Mouse (Mus musculus) kidney, postnatal 10 days (tissue): ENCODE data around the gene 4930507D05Rik.
A peak's percentile ranks its signal among the peaks of the same experiment; 100 is the strongest.
"Not testable (repeated sequence)": the region's sequence is repeated elsewhere in the genome, so short reads cannot be mapped to it uniquely, and the experiment has no call there.

Experiments
- DNase-seq: peaks from one replicate; pipeline ENCODE4 v3.0.0; 2021; ENCODE audit warnings: mixed read lengths

4930507D05Rik gene

DNA sequence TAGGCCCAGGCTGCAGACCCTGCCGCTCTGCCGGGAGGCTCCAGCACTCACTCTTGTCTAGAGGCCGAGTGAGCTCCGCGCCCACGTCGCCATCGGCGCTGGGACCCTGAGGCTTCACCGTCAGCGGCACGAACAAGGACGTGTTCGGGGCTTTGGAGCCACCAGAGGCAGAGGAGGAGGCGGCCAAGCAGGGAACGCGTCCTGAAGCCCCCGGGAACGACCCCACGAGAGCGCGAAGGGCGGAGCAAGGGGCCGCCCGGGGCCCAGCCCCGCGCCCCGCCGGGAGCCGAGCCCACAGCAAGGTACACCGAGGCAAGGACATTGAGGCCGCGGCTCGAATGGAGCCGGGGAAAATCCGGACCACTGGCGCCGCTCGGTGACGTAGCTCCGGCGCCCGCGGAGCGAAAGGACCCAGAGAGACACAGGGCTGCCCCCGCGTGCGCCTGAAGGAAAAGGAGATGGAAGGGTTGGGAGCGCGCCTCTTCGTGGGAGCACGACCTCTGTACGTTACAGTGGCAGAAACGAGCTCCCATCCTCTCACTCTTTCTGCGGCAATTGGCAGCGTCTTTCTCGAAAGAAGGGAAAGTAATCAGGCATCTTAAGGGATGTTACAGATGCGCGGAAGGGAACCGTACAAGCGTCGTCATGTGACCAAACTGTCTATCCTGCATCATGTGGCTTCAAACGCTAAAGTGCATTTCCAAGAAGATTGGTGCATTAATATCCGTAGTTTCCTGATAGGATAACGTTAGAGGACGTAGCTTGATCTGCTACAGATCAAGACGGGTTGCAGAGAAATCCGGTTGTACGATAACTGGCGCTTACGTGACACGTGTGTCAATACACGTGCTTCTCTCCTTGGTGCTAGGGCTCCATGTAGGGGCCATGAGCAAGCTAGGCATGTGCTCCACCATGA is at the start of gene 4930507D05Rik, which contains the start of gene Supv3l1:
Gene 4930507D05Rik, plus strand, starts transcription at position 126 of the 916 bp plus-strand sequence.
Gene Supv3l1, minus strand, starts transcription at position 375 of the 916 bp plus-strand sequence.
- peak; percentile 96 for DNase-seq

DNA sequence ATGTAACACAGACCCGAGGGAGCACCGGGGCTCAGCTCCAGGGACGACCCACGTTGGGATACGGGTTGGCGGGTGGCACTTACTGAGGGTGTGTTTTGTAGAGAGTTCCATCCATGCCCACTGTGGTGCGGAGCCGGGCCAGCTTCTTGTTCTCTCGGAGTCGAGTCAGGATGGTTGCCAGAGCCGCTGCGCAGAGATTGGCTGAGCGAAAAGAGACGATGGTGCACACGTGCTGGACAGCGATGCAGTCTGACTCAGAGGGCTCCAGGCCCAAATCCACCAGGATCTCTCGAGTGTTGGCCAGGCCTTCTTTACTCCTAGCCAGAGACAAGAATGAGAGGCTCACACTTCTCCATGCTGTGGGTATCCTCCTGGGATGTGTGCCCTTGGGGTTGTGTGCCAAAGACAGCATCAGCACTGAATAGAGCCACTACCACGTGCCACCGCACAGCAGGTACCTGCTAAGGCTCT is 47.6 kb upstream of the 4930507D05Rik start:
- DNase-seq, result no peak

DNA sequence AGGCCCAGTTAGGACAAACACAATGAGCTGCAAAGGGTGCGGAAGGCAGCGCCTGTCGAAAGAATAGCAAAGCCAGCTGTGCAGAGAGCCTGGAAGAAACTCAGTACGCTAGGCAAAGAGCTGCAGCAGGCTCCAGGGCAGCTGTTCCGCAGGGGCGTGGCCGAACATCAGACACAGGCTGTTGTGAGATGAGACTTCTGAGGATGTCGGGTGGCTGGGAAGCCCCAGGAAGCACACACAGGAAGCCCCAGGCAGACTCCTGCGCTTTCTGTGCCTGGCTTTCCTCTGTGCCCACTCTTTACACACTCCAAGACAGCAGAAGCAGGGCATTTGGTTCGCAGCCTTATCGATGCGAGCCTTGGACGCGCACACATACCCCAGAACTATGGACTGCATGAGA is 44.4 kb upstream of the 4930507D05Rik start:
- DNase-seq, result peak; percentile 78

DNA sequence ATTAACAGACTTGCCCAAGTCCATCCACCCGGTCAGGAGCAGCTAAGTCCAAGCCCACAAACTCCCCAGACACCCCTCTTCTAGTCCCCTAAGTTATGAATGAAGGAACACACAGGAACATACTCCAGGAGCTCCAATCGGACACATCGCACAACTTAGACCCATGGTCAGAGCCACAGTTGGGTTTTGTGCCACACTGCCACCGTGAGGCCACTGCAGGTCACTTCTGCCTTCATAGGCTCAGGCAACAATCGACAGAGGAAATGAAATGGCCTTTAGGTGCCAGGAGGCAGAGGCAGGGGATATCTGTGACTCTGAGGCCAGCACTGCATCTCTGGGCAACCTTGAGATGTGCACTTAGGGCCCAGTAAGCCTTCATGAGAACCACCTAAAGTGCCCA is 38.3 kb upstream of the 4930507D05Rik start:
- peak; percentile 81 for DNase-seq

DNA sequence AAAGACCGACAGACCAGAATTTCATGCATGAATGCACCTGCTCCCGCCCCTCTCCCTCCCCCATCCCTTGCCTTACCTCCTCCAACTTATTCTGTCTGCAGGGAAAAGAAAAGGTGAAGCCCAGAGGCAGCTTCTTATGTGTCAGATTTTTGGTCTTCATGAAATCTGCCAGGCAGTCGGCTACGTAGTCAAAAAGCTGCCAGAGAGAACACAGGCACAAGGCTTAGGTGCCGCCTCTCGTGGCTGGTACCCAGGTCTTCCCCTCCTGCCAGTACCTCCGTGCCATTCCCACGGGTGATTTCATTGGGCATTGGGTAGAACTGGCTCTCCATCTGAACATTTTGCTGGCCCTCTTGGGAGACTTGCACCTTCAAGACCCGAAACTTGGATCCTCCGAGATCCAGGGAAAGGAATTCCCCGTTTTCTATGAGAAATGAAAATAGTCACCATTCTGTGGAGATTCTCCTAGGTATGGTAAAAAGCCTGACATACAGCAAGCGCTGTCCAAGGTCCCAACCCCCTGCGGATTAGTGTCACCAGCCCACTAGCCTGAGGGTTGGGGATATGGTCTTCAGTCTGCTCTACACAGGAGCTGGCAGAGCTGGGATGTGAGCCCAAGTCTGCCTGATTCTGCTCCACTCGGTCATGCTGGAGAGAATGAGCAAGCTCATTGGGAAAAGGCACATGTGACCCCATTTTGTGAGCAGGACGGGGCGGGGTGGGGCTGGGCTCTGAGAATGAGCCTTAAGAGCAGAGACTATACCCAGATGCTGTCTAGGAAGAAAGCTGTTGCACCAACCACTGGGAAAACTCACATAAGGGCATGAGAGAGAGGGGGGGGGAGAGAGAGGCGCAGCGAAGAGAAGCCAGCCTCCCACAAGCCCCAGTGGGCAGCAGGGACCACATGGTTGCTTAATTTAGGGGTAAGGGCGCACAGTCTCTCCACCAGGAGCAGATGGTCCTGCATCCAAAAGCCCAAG is 37.6 kb upstream of the 4930507D05Rik start:
- no peak for DNase-seq

DNA sequence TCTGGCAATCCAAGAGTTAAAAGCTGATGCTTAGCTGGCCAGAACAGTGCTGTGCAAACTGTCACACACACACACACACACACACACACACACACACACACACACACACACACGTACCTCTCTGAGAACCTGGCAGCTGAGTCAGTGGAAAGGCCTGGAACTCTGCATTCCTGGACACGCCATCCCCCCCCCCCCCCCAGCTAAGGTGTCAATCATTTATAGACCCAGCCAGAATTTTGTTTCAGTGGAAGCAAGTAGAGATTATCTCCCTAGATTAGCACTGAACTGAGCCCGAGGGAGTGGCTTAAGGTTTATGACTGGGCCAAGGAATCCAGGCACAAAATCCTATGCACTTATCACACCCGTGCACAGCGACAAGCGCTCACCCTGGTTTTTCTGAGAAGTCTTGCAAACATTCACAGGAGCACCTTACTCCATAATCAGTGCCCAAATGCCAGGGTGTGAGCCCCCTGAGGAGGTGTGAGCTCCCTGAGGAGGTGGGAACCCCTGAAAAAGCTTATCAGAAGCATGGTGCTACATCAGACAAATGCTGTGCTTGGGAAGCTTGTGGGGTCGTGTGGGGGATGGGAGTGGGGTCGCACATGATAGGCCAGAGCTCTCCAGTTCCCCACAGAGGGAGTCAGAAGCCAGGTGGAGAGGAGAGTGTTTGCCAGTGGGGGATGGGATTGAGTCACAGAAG is 36.2 kb upstream of the 4930507D05Rik start:
- DNase-seq, result peak; percentile 50

DNA sequence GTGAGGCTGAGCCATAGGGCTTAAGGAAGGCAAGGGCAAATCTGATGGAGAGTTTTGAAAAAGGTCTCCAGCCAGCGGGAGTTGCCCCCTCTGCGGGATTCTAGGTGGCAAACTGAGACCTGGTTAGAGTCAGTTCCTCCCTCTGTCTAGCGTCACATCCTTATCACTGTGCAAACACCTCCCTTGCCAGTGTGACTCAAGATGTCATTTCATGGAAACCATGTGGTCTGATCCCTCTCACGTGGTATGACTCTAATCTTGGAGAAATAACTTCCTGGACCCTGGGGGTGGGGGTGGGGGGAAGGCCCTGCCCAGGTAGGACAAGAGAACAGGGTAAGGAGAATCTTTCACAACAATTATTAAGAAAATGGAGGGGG is 35.7 kb upstream of the 4930507D05Rik start:
- DNase-seq, result no peak

DNA sequence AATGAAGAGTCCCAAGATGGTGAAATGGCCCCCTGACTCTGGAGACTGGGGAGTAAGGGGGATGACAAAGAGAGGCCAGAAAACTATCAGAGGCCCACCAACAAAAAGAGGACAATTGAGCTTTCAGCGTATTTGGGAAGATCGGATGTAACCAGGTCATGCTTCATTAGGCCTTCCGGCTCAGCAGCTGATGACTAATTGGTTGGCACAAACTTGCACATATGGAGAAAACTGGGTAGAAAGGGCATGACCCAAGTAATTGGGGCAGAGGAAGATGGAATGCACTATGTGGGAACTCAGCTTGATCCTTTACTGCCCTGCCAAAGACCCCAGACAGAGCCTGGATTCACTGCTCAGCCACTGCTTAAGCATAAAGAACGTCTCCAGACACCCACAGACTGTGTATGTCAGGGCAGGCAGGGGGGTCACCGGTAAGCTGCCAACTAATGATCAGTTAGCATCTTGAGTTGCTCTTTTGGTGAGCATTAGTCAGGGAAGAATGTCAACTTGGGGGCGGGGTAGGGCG is 30.4 kb upstream of the 4930507D05Rik start:
- no peak for DNase-seq

DNA sequence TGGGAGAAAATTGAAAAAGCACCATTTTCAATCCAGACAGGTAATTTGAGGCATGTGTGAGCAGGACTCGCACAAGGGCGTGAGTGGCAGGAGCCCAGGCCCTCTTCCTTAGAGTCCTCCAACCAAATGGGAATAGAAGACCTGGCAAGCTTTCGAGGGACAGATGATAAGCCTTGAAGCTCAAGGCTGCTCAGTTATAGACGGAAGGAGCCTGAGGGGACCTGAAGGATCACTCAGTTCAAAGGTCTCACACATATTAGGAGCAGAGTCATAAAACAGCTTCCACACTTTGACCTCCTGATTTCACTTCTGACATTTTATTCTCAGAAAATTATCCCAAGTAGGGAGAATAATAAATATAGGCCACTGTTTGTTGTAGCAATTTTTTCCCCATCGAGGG is 29.9 kb upstream of the 4930507D05Rik start:
- no peak for DNase-seq

DNA sequence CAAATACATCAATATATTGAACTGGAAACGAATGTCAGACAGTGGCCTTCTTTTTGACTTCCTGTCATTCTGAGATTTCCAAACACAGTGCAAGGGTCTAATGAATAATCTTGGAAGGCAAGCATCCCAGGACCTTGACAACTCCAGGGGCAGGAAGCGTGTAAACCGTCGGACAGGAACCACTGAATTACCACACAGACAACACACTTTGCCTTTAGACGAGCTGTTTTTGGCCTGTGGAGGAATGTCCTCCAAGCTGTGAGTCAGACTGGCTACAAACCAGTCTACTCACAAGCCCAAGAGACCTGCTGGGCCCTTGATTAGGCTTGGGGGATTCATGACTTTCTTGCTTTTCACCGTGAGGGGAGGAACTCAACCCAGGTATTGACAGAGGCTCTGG is 28.9 kb upstream of the 4930507D05Rik start:
- no peak for DNase-seq

DNA sequence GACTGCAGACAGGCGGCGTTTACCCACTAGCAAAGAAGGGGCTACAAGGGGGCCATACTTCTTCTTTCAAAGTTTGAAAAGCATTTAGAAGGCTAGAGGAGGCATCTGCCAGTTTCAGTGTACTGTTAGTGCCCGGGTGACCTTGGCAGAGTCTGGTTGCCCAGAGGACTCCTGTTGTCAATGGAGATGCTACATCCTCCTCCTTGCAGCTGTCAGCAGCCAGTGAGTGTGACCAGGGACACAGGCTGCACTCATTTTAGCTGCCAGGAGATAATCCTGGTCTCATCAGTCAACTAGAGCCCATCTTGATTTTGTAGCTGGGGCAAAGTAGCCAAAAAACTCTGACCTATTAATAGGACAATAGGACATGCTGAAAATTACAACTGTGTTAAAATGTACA is 28.2 kb upstream of the 4930507D05Rik start:
- DNase-seq, result no peak

DNA sequence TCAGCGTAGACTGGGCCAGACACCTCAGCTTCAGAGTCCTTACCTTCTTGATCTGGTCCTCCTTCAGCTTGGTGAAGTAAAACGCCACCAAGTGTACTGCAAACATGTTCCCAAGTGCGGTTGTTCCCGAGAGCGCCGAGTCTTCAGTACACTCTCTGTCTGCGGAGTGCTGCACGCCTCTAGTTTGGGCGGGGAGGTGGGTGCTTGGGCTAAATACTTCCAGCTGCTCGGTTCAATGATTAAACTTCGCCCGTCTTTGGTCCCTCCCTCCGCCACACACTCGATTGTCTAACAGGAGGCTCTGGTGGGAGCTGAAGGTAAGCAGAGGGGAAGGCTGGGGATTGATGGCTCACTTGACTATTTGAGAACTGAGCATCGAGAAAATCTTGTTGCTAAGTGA is 27.0 kb upstream of the 4930507D05Rik start, which contains the start of gene Hkdc1:
Gene Hkdc1, minus strand, starts transcription at position 237 of the 400 bp plus-strand sequence.
- peak; percentile 17 for DNase-seq

DNA sequence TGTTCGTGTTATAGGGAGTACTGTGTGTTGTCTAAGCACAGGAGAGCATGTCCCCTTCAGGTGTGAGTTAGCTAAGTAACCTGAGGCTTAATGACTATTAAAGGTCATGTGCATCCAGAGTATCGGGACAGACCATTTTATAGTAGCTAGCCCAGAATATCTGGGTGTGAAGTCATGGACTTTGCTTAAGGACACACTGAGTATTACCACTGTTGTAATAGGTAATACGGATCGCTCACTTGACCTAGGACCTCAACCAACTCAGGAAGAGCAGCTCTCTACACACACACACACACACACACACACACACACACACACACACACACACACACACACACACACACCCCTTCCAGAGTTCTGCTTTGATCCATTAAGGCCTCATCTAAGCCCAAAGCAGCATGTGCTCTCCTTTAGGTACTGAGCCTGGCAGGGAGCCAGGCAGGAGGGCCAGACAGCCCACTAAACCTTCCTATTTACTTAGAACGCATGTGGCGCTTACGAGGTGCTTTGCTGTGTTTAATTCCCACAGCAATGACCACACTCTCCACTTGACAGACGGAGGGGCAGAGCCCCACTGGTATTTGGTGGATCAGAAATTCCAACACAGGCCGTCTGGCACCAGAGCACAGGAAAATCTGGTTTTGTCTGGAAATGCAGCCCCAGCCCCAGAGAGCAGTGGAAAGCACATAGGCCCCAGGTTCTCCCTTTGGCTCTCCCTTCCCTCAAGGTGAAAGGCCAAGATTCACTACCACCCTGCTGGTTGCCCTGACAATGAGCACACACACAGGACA is 24.0 kb upstream of the 4930507D05Rik start:
- DNase-seq, result peak; percentile 31

DNA sequence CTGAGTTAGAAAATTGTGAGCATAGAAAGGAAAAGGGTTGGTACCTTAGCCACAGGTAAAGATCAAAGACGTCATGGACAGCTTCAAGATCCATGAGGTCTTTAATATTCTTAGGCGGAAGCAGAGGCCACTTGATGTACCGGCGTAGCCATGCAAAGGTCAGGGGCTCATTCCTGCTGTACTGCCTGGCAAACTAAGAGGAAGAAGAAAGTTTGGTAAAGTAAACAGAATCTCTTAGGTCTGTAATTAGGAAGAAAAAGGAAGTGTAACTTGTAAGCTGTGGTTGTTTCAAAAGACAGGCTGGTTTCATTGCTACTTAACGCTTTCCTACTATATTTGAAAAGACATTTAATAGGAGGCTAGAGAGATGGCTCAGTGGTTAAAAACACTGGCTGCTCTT is 18.9 kb upstream of the 4930507D05Rik start:
- no peak for DNase-seq

DNA sequence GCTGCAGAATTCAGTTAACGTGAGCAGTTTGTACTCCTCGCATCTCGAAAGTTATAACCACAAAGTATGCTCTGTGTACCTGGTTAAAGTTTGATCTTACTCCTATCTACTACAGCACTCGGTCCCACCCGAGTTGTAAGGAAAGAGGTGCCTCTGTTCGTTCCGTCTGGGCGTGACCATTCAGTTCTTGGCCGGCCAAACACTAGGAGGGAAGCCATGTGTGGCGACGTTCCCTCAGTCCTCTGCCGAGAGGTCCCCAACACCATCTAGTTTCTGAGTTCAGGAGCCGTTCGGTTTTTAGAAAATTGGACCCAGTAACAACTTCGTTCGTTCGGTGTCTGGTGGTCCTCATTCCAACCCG is 971 bp downstream of the 4930507D05Rik start:
- DNase-seq, result no peak

DNA sequence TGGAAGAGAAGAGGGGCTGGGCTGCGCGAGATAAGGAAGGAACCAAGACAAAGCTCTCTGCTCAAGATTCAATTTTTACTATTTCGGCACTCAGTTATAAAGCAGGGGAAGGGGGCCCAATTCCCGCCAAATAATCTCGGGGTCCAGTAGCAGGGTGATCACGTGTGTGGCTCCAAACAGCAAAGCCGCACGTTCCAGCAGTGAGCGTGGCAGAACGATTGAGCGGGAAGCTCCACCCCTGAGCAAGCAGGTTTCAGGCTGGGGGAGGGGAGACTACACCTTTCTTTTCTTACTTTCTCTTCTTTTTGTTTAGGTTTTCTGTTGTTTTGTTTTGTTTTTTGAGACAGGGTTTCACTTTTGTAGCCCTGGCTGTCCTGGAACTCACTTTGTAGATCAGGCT is 2.7 kb downstream of the 4930507D05Rik start:
- not testable (repeated sequence) for DNase-seq

DNA sequence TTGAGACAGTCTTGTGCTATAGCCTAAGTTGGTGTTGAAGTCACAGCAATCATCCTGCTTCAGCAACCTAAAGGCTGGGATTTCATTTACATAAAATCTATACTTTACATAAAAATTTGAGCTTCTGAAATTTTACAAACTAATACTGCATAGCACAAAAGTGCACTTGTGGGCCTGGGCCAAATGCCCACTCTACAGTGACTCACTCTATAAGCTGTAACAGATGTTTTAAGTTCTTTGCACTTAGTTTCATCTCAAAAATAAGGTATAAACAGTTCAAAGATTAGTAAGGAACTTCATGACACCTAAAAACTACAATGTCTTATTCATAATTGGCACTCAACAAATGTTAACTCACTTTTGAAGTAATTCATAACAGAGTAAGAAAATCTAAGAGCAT is 12.0 kb downstream of the 4930507D05Rik start:
- DNase-seq, result no peak

DNA sequence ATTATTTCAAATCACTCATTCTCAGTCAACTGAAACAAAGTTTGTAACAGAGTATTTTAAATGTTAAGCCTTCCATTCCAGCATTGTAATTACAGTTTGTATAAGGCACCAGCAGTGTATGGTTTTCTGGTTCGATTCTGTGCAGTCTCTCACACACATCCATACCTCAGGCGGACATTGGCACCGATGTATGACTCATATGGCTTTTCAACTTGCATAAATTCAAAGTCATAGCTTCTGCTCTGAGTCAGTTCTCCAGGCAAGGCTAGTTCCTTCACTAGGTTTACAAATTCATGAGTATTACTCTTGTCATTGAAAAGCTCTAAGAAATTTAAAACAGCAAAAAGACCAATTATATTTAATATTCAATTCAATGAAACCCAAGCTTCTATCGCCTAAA is 20.4 kb downstream of the 4930507D05Rik start:
- no peak for DNase-seq

DNA sequence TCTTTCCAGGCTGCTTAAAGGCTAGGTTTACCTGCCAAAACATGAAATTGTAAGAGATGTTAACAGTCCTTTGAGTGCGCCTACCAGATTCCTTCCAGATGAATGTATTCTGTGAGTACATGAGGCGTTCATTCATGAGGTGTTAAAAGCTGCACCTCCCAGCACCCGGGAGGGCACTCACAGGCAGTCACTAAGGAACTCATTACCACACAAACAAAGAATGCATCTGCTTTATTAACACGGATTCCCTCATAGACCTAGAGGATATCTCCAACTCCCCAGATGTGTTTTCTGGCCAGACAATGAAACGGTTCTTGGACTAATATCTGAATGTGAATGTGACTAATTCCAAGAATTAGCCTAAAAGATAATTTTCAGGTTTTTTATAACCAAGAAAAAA is 21.8 kb downstream of the 4930507D05Rik start:
- DNase-seq, result no peak

DNA sequence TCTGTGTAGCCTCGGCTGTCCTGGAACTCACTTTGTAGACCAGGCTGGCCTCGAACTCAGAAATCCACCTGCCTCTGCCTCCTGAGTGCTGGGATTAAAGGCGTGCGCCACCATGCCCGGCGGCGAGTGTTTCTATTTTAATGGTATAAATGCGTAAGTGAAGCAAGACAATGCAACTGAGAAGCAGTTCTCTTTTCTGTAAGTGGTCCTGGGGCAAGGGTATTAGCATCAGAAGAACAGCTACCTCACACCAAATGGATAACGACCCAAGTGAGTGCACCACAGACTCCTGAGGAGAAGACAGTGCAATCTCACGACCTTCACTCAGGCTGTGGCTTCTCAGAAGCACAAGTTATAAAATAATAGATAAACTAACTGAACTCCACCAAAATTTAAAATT is 25.7 kb downstream of the 4930507D05Rik start:
- DNase-seq, result no peak

DNA sequence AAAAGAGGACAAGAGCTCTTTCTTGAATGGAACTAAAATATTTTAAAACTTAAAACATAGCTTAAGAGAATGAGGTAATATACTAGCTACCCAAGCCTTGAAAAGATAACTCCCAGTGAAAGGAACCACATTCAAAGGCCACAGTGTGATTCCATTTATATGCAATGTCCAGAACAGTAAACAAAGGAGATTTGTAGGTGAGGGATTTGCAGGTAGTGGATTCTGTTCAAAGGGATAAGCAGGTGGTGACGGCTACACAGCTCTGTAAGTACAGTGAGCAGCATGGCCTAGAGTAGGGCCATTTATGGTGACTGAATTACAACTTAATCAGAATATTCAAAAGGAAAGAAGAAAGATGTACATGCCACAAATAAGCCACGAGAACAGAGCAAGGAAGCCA is 27.7 kb downstream of the 4930507D05Rik start:
- no peak for DNase-seq
